Mouse (Mus musculus) neural tube, embryonic 11.5 days (tissue): ENCODE data around the gene Ucn. TPM values are rescaled to one million over a fixed set of nuclear protein-coding genes. Genes with fewer than 3 reads are reported as not detected.

ENCODE experiments used
- ATAC-seq: fragments of 200-750 bp; cut with Nextera tagmentation; 2 replicates; pipeline ENCODE4 v1.8.0; 2017; ENCODE audit warnings: moderate number of reproducible peaks, mild to moderate bottlenecking, moderate TSS enrichment, moderate library complexity; ENCODE audit not compliant: insufficient read depth, low FRiP score, low TSS enrichment
- DNase-seq: peaks from one replicate; pipeline ENCODE4 v3.0.0-alpha.2; 2015; ENCODE audit warnings: low spot score
- H3K27ac ChIP-seq: fragments of 300-500 bp; sonication (generic); 2 replicates; pipeline ENCODE4 v1.5.1; 2014; ENCODE audit warnings: low read depth, mild to moderate bottlenecking, low read length
- H3K27me3 ChIP-seq: fragments of 300-500 bp; sonication (generic); 2 replicates; pipeline ENCODE4 v1.6.1; 2014; ENCODE audit warnings: mild to moderate bottlenecking, low read length, mixed read lengths; ENCODE audit not compliant: control insufficient read depth, insufficient read depth
- H3K36me3 ChIP-seq: fragments of 300-500 bp; sonication (generic); 2 replicates; pipeline ENCODE4 v1.6.1; 2014; ENCODE audit warnings: mild to moderate bottlenecking, low read length, moderate library complexity, mixed read lengths; ENCODE audit not compliant: control insufficient read depth, insufficient read depth
- H3K4me1 ChIP-seq: fragments of 300-500 bp; sonication (generic); 2 replicates; pipeline ENCODE4 v1.6.1; 2014; ENCODE audit warnings: low read length, mixed read lengths; ENCODE audit not compliant: control insufficient read depth, insufficient read depth
- H3K4me2 ChIP-seq: fragments of 300-500 bp; sonication (generic); 2 replicates; pipeline ENCODE4 v1.6.1; 2014; ENCODE audit warnings: low read depth, mild to moderate bottlenecking, moderate library complexity
- H3K4me3 ChIP-seq: fragments of 300-500 bp; sonication (generic); 2 replicates; pipeline ENCODE4 v1.5.1; 2014; ENCODE audit warnings: low read depth, low read length
- H3K9ac ChIP-seq: fragments of 300-500 bp; sonication (generic); 2 replicates; pipeline ENCODE4 v1.6.1; 2014; ENCODE audit warnings: mild to moderate bottlenecking, low read length
- H3K9me3 ChIP-seq: fragments of 300-500 bp; sonication (generic); 2 replicates; pipeline ENCODE4 v1.6.1; 2016; ENCODE audit warnings: low read length; ENCODE audit not compliant: control insufficient read depth
- WGBS: fragments of 180-500 bp; shearing (Covaris S2); extraction: QIAGEN DNeasy Blood & Tissue Kit; methylation state at CpG from one replicate; pipeline ENCODE4 v1.1.7; 2014; 5-methylcytosine and 5-hydroxymethylcytosine counted together
- polyA plus RNA-seq: library from polyadenylated mRNA; unstranded; fragments of >200 nt; fragmentation: Nextera tagmentation; extraction: Ambion mirVana; gene quantifications from 2 replicates; pipeline ENCODE4 v1.2.1, GENCODE M21; 2014

The Ucn gene
- polyA plus RNA-seq, 1 experiment from 2014 or later: not detected

GRCm38 (mm10) chr5:31094799-31095691 is 43.6 kb downstream of the Ucn start:
- ATAC-seq: 0 out of 2 replicates have a peak, but pooled peaks have one; percentile 29
- Histone ChIP-seq H3K9ac (no peak overlapping the region), H3K9me3 (no peaks in the 10 kb centered on the region), H3K36me3 (no peaks in the 10 kb centered on the region), H3K27ac (no peak overlapping the region), H3K4me3 (peak overlapping the region; percentile 7; the same call in 1 of the 2 replicates), H3K4me2 (peak overlapping the region; percentile 6), H3K4me1 (peaks cover 15% of the 10 kb centered on the region), H3K27me3 (peaks cover 70% of the 10 kb centered on the region)
- WGBS: under 1% methylated on average over 59 of the region's 59 CpGs
- DNase-seq: peak; percentile 40

- Histone ChIP-seq H3K4me2 (peak overlapping the region; percentile 6), H3K36me3 (no peaks in the 10 kb centered on the region), H3K9me3 (no peaks in the 10 kb centered on the region), H3K27me3 (peaks cover 72% of the 10 kb centered on the region), H3K9ac (no peak overlapping the region), H3K4me3 (peak overlapping the region; percentile 7; the same call in 1 of the 2 replicates), H3K27ac (no peak overlapping the region), H3K4me1 (peaks cover 15% of the 10 kb centered on the region)
- WGBS: 3% methylated on average over 28 of the region's 29 CpGs
- DNase-seq (no peak), ATAC-seq (no peak)
Observed at GRCm38 (mm10) chr5:31094100-31094798, 44.4 kb downstream of the Ucn start.

- Histone ChIP-seq H3K4me1 (peaks cover 15% of the 10 kb centered on the region), H3K4me2 (peak overlapping the region; percentile 45), H3K9me3 (no peaks in the 10 kb centered on the region), H3K36me3 (no peaks in the 10 kb centered on the region), H3K27ac (no peak overlapping the region), H3K4me3 (peak overlapping the region; percentile 41), H3K9ac (peak overlapping the region; percentile 63), H3K27me3 (peaks cover 76% of the 10 kb centered on the region)
- ATAC-seq: peak; percentile 58; the same call in 1 of the 2 replicates
- peak; percentile 59 for DNase-seq
- under 1% methylated on average over 51 of the region's 54 CpGs for WGBS
Observed at GRCm38 (mm10) chr5:31093151-31094041, 45.2 kb downstream of the Ucn start.

- WGBS: 2% methylated on average over 36 of the region's 53 CpGs
- ATAC-seq: no peak
Observed at GRCm38 (mm10) chr5:31092231-31092975, 46.2 kb downstream of the Ucn start.

More at GRCm38 (mm10) chr5:31092231-31092975, 46.2 kb downstream of the Ucn start:
- no peaks in the 10 kb centered on the region for H3K36me3 ChIP-seq
- no peak for DNase-seq
- H3K4me3 ChIP-seq: peak overlapping the region; percentile 41
- peaks cover 77% of the 10 kb centered on the region for H3K27me3 ChIP-seq
- H3K27ac ChIP-seq: no peak overlapping the region
- no peaks in the 10 kb centered on the region for H3K9me3 ChIP-seq
- H3K9ac ChIP-seq: peak overlapping the region; percentile 63
- peak overlapping the region; percentile 45 for H3K4me2 ChIP-seq
- peaks cover 15% of the 10 kb centered on the region for H3K4me1 ChIP-seq

Other genes starting within 250 kb of the Ucn start
- gene Ost4, start 231.0 kb downstream of the Ucn start, polyA plus RNA-seq: 354 and 368 TPM in 2 replicates
- 59.7 and 69.8 TPM in 2 replicates for gene Emilin1, start 225.4 kb downstream of the Ucn start, polyA plus RNA-seq
- 7.9 and 9.6 TPM in 2 replicates for gene Khk, start 217.4 kb downstream of the Ucn start, polyA plus RNA-seq
- 8.6 and 9.1 TPM in 2 replicates for gene Cgref1, start 193.2 kb downstream of the Ucn start, polyA plus RNA-seq
- gene Preb, start 178.5 kb downstream of the Ucn start, polyA plus RNA-seq: 101 and 108 TPM in 2 replicates
- not detected in 2 replicates for gene Tcf23, start 170.2 kb downstream of the Ucn start, polyA plus RNA-seq
- gene Atraid, start 90.5 kb downstream of the Ucn start, polyA plus RNA-seq: 95.1 and 98.5 TPM in 2 replicates
- 9.3 and 9.7 TPM in 2 replicates for gene Slc5a6, start 89.9 kb downstream of the Ucn start, polyA plus RNA-seq
- 27.9 and 28.2 TPM in 2 replicates for gene Cad, start 84.0 kb downstream of the Ucn start, polyA plus RNA-seq
- not detected in 2 replicates for gene Dnajc5g, start 32.5 kb downstream of the Ucn start, polyA plus RNA-seq
- gene Slc30a3, start 30.6 kb downstream of the Ucn start, polyA plus RNA-seq: 8.1 and 9.2 TPM in 2 replicates
- gene Trim54, start 22.1 kb downstream of the Ucn start, polyA plus RNA-seq: 0.45 and 0.81 TPM in 2 replicates
- 44.8 and 52.2 TPM in 2 replicates for gene Mpv17, start 15.4 kb upstream of the Ucn start, polyA plus RNA-seq
- gene Gm29609, start 41.1 kb upstream of the Ucn start, polyA plus RNA-seq: 1.3 and 1.7 TPM in 2 replicates
- gene Gtf3c2, start 41.3 kb upstream of the Ucn start, polyA plus RNA-seq: 75.1 and 89.0 TPM in 2 replicates
- 134 and 137 TPM in 2 replicates for gene Snx17, start 54.4 kb upstream of the Ucn start, polyA plus RNA-seq
- 69.6 and 77.7 TPM in 2 replicates for gene Eif2b4, start 54.6 kb upstream of the Ucn start, polyA plus RNA-seq
- gene Zfp513, start 63.5 kb upstream of the Ucn start, polyA plus RNA-seq: 6.4 and 7.0 TPM in 2 replicates
- 162 and 166 TPM in 2 replicates for gene Ppm1g, start 81.9 kb upstream of the Ucn start, polyA plus RNA-seq
- 154 and 163 TPM in 2 replicates for gene Nrbp1, start 102.0 kb upstream of the Ucn start, polyA plus RNA-seq
- 0.97 and 1.2 TPM in 2 replicates for gene Gm9970, start 102.4 kb upstream of the Ucn start, polyA plus RNA-seq
- gene Krtcap3, start 112.9 kb upstream of the Ucn start, polyA plus RNA-seq: 2.4 and 3.0 TPM in 2 replicates
- gene Ift172, start 152.3 kb upstream of the Ucn start, polyA plus RNA-seq: 33.0 and 36.7 TPM in 2 replicates
- gene Fndc4, start 157.3 kb upstream of the Ucn start, polyA plus RNA-seq: 69.3 and 71.1 TPM in 2 replicates
- gene Gckr, start 158.6 kb upstream of the Ucn start, polyA plus RNA-seq: not detected in 2 replicates